Mouse (Mus musculus) E14TG2a.4 (cell line): ENCODE data around the gene Krtap4-13.

ENCODE experiments used
- CTCF ChIP-seq: conservative IDR thresholded peaks from 2 replicates; pipeline ENCODE4 v1.5.1; 2014; ENCODE audit warnings: low read length
- NANOG ChIP-seq: IDR thresholded peaks from 2 replicates; pipeline ENCODE4 v1.6.1; 2014; ENCODE audit warnings: borderline replicate concordance, low read length, mixed read lengths
- POU5F1 ChIP-seq: IDR thresholded peaks from 2 replicates; pipeline ENCODE4 v1.6.1; 2014; ENCODE audit warnings: low read length, borderline replicate concordance

DNA sequence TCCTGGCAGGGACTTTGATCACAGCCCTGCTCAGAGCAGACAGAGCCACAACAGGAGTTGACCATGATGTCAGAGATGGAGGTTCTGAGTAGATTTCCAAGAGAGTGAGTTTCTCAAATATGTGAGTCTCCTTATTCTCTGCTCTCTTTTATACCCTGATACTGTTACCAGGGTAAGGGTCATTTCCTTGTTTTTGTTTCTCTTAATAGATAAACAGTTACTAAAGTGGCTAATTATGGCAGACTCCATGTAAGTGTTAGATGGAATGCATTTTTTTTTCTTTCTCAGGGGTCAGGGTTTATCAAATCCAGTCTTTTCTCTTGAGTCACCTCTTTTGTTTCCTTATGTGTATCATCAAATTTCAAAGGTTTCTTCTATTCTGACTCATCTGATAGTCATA is 41.8 kb upstream of the Krtap4-13 start, which contains the start of gene Krtap4-16:
- no peak for TF ChIP-seq CTCF
- no peak for TF ChIP-seq POU5F1
- TF ChIP-seq NANOG = no peak
